In the genomic region with DNA sequence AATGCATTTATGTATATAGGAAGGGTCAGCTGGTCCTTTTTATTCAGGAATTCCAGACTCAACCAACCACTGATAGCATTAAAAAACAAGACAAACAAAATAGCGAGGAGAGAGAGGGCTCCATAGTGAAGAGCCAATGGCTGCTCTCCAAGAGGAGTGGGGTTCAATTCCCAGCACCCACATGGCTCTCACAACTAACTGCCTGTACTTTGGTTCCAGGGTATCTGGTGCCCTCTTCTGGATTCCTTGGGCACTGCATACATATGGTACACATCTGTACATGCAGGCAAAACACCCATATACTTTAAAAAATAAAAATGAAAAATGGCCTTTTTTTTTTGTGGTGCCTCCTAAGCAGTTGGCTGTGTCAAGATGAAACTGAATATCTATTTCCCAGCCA, we compare ENCODE assay signal across 9 mouse cellular contexts. TPM values are rescaled to one million over a fixed set of nuclear protein-coding genes. Genes with fewer than 3 reads are reported as not detected.
DNase-seq lines count a peak whose midpoint lies in the region; ATAC-seq and TF ChIP-seq lines count a peak whose summit lies in the region.
"Had no signal": no experiment of that assay in that cellular context is flagged by ENCODE, and none has a peak within 500 bp of the region (broad histone marks: within the 10 kb centered on the region; RNA-seq: fewer than 3 reads in every experiment).

No protein-coding gene starts in this region.

- no peaks in the 10 kb centered on the region for H3K36me3 ChIP-seq in embryonic facial prominence, embryonic 11.5 days (replicated peaks; ENCODE audit: control insufficient read depth, insufficient read depth, low read depth, low read length)
- H3K36me3 ChIP-seq in embryonic facial prominence, embryonic 10.5 days (replicated peaks): no peaks in the 10 kb centered on the region
- H3K36me3 ChIP-seq in lung, postnatal 0 days (ENCODE audit: insufficient read depth, low read length): no peaks in the 10 kb centered on the region
- H3K36me3 ChIP-seq in heart, embryonic 10.5 days: no peaks in the 10 kb centered on the region
- H3K36me3 ChIP-seq: embryonic facial prominence, embryonic 12.5 days had no signal

- TF ChIP-seq CTCF in lung, postnatal 0 days (IDR thresholded peaks at IDR 0.05): peak; percentile 62

- H3K9me3 ChIP-seq in embryonic facial prominence, embryonic 11.5 days (replicated peaks; ENCODE audit: control insufficient read depth, low read length): no peaks in the 10 kb centered on the region
- no peaks in the 10 kb centered on the region for H3K9me3 ChIP-seq in embryonic facial prominence, embryonic 10.5 days
- no peaks in the 10 kb centered on the region for H3K9me3 ChIP-seq in lung, postnatal 0 days (ENCODE audit: low read length)
- H3K9me3 ChIP-seq in heart, embryonic 10.5 days: no peaks in the 10 kb centered on the region
- H3K9me3 ChIP-seq: embryonic facial prominence, embryonic 12.5 days had no signal

- no peak overlapping the region for H3K9ac ChIP-seq in embryonic facial prominence, embryonic 11.5 days (replicated peaks; ENCODE audit: low read length)
- no peak overlapping the region for H3K9ac ChIP-seq in lung, postnatal 0 days (replicated peaks; ENCODE audit: low read depth)
- H3K9ac ChIP-seq: embryonic facial prominence, embryonic 12.5 days had no signal

- WGBS in embryonic facial prominence, embryonic 11.5 days: 92% methylated on average over 1 of the region's 1 CpGs
- WGBS in embryonic facial prominence, embryonic 10.5 days: 81% methylated on average over 1 of the region's 1 CpGs
- WGBS in lung, postnatal 0 days: 74% methylated on average over 1 of the region's 1 CpGs
- 75% methylated on average over 1 of the region's 1 CpGs for WGBS in heart, embryonic 10.5 days

- H3K4me1 ChIP-seq in embryonic facial prominence, embryonic 11.5 days (ENCODE audit: control insufficient read depth, insufficient read depth, low read length): no peaks in the 10 kb centered on the region
- no peaks in the 10 kb centered on the region for H3K4me1 ChIP-seq in embryonic facial prominence, embryonic 10.5 days
- H3K4me1 ChIP-seq in lung, postnatal 0 days (ENCODE audit: insufficient read depth, low read depth, low read length): no peaks in the 10 kb centered on the region
- H3K4me1 ChIP-seq in heart, embryonic 10.5 days: no peaks in the 10 kb centered on the region
- H3K4me1 ChIP-seq: embryonic facial prominence, embryonic 12.5 days had no signal

- no peaks in the 10 kb centered on the region for H3K27me3 ChIP-seq in embryonic facial prominence, embryonic 11.5 days (ENCODE audit: control insufficient read depth, insufficient read depth, low read length)
- H3K27me3 ChIP-seq in embryonic facial prominence, embryonic 10.5 days (replicated peaks; ENCODE audit: low read depth, poor library complexity, severe bottlenecking): 0 out of 2 replicates have a peak, but pooled peaks cover 17% of the 10 kb centered on the region
- H3K27me3 ChIP-seq in lung, postnatal 0 days (replicated peaks; ENCODE audit: insufficient read depth, low read length): no peaks in the 10 kb centered on the region
- peaks cover 10% of the 10 kb centered on the region; the same call in 1 of the 2 replicates for H3K27me3 ChIP-seq in heart, embryonic 10.5 days (ENCODE audit: insufficient read depth, poor library complexity, severe bottlenecking)
- H3K27me3 ChIP-seq: embryonic facial prominence, embryonic 12.5 days had no signal

- no peak overlapping the region for H3K4me2 ChIP-seq in embryonic facial prominence, embryonic 11.5 days (ENCODE audit: low read depth, low read length)
- no peak overlapping the region for H3K4me2 ChIP-seq in lung, postnatal 0 days (replicated peaks; ENCODE audit: low read depth, low read length)
- H3K4me2 ChIP-seq: embryonic facial prominence, embryonic 12.5 days had no signal

- TF ChIP-seq EP300 in lung, postnatal 0 days (IDR thresholded peaks at IDR 0.05): no peak

- H3K27ac ChIP-seq in embryonic facial prominence, embryonic 11.5 days (replicated peaks; ENCODE audit: low read depth, low read length): no peak overlapping the region
- H3K27ac ChIP-seq in embryonic facial prominence, embryonic 10.5 days (replicated peaks): no peak overlapping the region
- H3K27ac ChIP-seq in lung, postnatal 0 days (ENCODE audit: low read length): no peak overlapping the region
- no peak overlapping the region for H3K27ac ChIP-seq in heart, embryonic 10.5 days
- H3K27ac ChIP-seq: embryonic facial prominence, embryonic 12.5 days had no signal

- peak; percentile 26 for DNase-seq in embryonic facial prominence, embryonic 11.5 days (ENCODE audit: low spot score)
- no peak for DNase-seq in embryonic facial prominence, embryonic 10.5 days (ENCODE audit: low spot score)
- DNase-seq in 3T3-L1 (ENCODE audit: low read depth, low spot score): peak; percentile 52
- DNase-seq in ZHBTc4 (ENCODE audit: low read depth, low spot score): peak; percentile 50
- DNase-seq in lung, postnatal 0 days (ENCODE audit: low spot score): no peak
- DNase-seq in urinary bladder, adult 18-20 months (ENCODE audit: low spot score in 2 of 2): no peak
- no peak for DNase-seq in embryo, embryonic 10.5 days (ENCODE audit: low spot score)
- DNase-seq in heart, embryonic 10.5 days (ENCODE audit: low spot score): no peak

- ATAC-seq in embryonic facial prominence, embryonic 11.5 days (replicated peaks; ENCODE audit: insufficient number of reproducible peaks, low FRiP score, low TSS enrichment, low read depth): no peak
- no peak for ATAC-seq in lung, postnatal 0 days

- no peak overlapping the region for H3K4me3 ChIP-seq in embryonic facial prominence, embryonic 11.5 days (ENCODE audit: low read depth, low read length)
- no peak overlapping the region for H3K4me3 ChIP-seq in embryonic facial prominence, embryonic 10.5 days
- H3K4me3 ChIP-seq in lung, postnatal 0 days (ENCODE audit: low read depth, low read length): no peak overlapping the region
- no peak overlapping the region for H3K4me3 ChIP-seq in heart, embryonic 10.5 days
- H3K4me3 ChIP-seq: embryonic facial prominence, embryonic 12.5 days had no signal

RNA-seq across cellular contexts. Expression of a gene that starts 28.8 kb away (rescaled TPM):
- 81.2 and 90.7 TPM in 2 replicates for polyA plus RNA-seq in embryonic facial prominence, embryonic 11.5 days (2014; fragmentation: Nextera tagmentation; extraction: Ambion mirVana)
- polyA plus RNA-seq in embryonic facial prominence, embryonic 10.5 days (2016; fragmentation: Nextera tagmentation; extraction: Ambion mirVana): 86.5 and 88.8 TPM in 2 replicates
- 116 and 129 TPM in 2 replicates for polyA plus RNA-seq in lung, postnatal 0 days (2015; fragmentation: Nextera tagmentation; extraction: Ambion mirVana)
- polyA plus RNA-seq in heart, embryonic 10.5 days (2016; fragmentation: Nextera tagmentation; extraction: Ambion mirVana): 56.8 and 65.1 TPM in 2 replicates

Comparison
In these comparisons a context has a peak if more than half of its experiments do, and no peak if none do; other contexts are left out.
1. DNase-seq: peak in embryonic facial prominence, embryonic 11.5 days (single experiment), 3T3-L1 (single experiment) and ZHBTc4 (single experiment); none in embryonic facial prominence, embryonic 10.5 days (single experiment), lung, postnatal 0 days (single experiment), urinary bladder, adult 18-20 months (0 of 2), embryo, embryonic 10.5 days (single experiment) and heart, embryonic 10.5 days (single experiment).